In the genomic region with DNA sequence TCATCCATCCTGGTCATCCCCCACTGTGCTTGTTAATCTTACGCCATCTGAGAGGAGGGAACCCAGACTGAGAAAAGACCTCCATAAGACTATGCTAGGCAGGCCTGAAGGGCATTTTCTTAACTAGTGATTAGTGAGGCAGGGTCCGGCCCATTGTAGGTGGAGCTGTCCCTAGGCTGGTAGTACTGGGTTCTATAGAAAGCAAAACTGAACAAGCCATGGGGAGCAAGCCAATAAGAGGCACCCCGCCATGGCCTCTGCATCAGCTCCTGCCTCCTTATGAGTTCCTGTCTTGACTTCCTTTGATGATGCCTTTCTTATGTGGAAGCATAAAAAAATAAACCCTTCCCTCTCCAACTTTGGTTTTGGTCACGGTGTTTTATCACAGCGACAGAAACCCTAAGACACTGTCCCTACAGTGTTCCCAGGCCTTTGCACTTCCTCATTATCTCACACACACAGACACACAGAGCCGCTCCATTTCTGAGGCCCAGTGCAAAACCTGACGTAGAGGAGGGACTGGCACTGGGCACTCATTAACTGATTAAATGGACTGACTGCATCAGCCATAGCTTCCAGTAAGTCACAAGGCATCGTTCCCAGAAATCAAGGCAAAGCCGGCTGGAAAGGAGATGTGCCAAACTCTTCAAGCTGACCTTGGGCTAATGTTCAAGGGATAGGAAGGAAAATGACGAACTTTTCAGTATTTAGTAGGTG, we compare ENCODE assay signal across 16 mouse cellular contexts. TPM values are rescaled to one million over a fixed set of nuclear protein-coding genes. Genes with fewer than 3 reads are reported as not detected.
DNase-seq lines count a peak whose midpoint lies in the region; ATAC-seq and TF ChIP-seq lines count a peak whose summit lies in the region.
"Had no signal": no experiment of that assay in that cellular context is flagged by ENCODE, and none has a peak within 500 bp of the region (broad histone marks: within the 10 kb centered on the region; RNA-seq: fewer than 3 reads in every experiment).

No protein-coding gene starts in this region.

- TF ChIP-seq POLR2A in bone marrow macrophage, adult 2 months (IDR thresholded peaks at IDR 0.05; ENCODE audit: borderline replicate concordance, low read depth, low read length) = no peak

- H3K9ac ChIP-seq in heart, embryonic 16.5 days (ENCODE audit: low read length) = no peak overlapping the region
- H3K9ac ChIP-seq in liver, embryonic 15.5 days = no peak overlapping the region
- H3K9ac ChIP-seq: hindbrain, embryonic 13.5 days; limb, embryonic 13.5 days; neural tube, embryonic 13.5 days had no signal

- H3K4me2 ChIP-seq in heart, embryonic 16.5 days (ENCODE audit: low read depth, low read length) = no peak overlapping the region
- peak overlapping the region; percentile 49 for H3K4me2 ChIP-seq in liver, embryonic 15.5 days
- H3K4me2 ChIP-seq: hindbrain, embryonic 13.5 days; limb, embryonic 13.5 days; midbrain, embryonic 11.5 days; neural tube, embryonic 13.5 days had no signal

- H3K4me1 ChIP-seq in heart, embryonic 16.5 days (ENCODE audit: control insufficient read depth, insufficient read depth, low read length) = peaks cover 40% of the 10 kb centered on the region
- peaks cover 64% of the 10 kb centered on the region for H3K4me1 ChIP-seq in bone marrow macrophage, adult 2 months (ENCODE audit: control insufficient read depth, insufficient read depth, low read length)
- H3K4me1 ChIP-seq in liver, embryonic 15.5 days (replicated peaks) = peaks cover 63% of the 10 kb centered on the region

- no peak for ATAC-seq in heart, embryonic 16.5 days (replicated peaks; ENCODE audit: extremely low read depth, insufficient read depth, low FRiP score)
- peak; percentile 65 for ATAC-seq in granulocyte monocyte progenitor cell, adult 5-6 weeks (replicated peaks; ENCODE audit: poor library complexity, severe bottlenecking)
- peak; percentile 96 for ATAC-seq in liver, embryonic 15.5 days (ENCODE audit: insufficient read depth)
- ATAC-seq in erythroid progenitor cell, adult 5-6 weeks (replicated peaks; ENCODE audit: low FRiP score, poor library complexity, severe bottlenecking) = no peak

- no peaks in the 10 kb centered on the region for H3K9me3 ChIP-seq in heart, embryonic 16.5 days (replicated peaks; ENCODE audit: control insufficient read depth, low read length)
- no peaks in the 10 kb centered on the region for H3K9me3 ChIP-seq in liver, embryonic 15.5 days (replicated peaks)
- H3K9me3 ChIP-seq: hindbrain, embryonic 13.5 days; limb, embryonic 13.5 days; neural tube, embryonic 13.5 days had no signal

- DNase-seq in heart, adult 18-20 months = no peak
- DNase-seq in right cerebral cortex, postnatal 14 days = no peak
- no peak for DNase-seq in urinary bladder, postnatal 14 days (ENCODE audit: low spot score)
- DNase-seq: gastrocnemius, postnatal 25 days; right cerebral cortex, postnatal 4 days; thymus, adult 18-20 months had no signal

- H3K36me3 ChIP-seq in heart, embryonic 16.5 days (ENCODE audit: control insufficient read depth, insufficient read depth) = no peaks in the 10 kb centered on the region; the same call in 1 of the 2 replicates
- H3K36me3 ChIP-seq in liver, embryonic 15.5 days (replicated peaks) = no peaks in the 10 kb centered on the region
- H3K36me3 ChIP-seq: hindbrain, embryonic 13.5 days; neural tube, embryonic 13.5 days had no signal

- H3K27ac ChIP-seq in heart, embryonic 16.5 days (ENCODE audit: low read length) = peak overlapping the region; percentile 8; the same call in 1 of the 2 replicates
- H3K27ac ChIP-seq in bone marrow macrophage, adult 2 months (ENCODE audit: insufficient read depth, low read depth, low read length) = peak overlapping the region; percentile 19
- peak overlapping the region; percentile 74 for H3K27ac ChIP-seq in liver, embryonic 15.5 days (replicated peaks)
- H3K27ac ChIP-seq: hindbrain, embryonic 13.5 days; limb, embryonic 13.5 days; neural tube, embryonic 13.5 days had no signal

- no peak overlapping the region for H3K4me3 ChIP-seq in heart, embryonic 16.5 days (ENCODE audit: low read length)
- no peak overlapping the region for H3K4me3 ChIP-seq in bone marrow macrophage, adult 2 months (ENCODE audit: insufficient read depth, low read length)
- peak overlapping the region; percentile 22; the same call in 1 of the 2 replicates for H3K4me3 ChIP-seq in liver, embryonic 15.5 days (replicated peaks)
- H3K4me3 ChIP-seq: hindbrain, embryonic 13.5 days; limb, embryonic 13.5 days; neural tube, embryonic 13.5 days had no signal

- no peak for TF ChIP-seq CTCF in bone marrow macrophage, adult 2 months (IDR thresholded peaks at IDR 0.05; ENCODE audit: low read depth, low read length)

- WGBS in heart, embryonic 16.5 days = 72% methylated on average over 10 of the region's 10 CpGs
- 30% methylated on average over 10 of the region's 10 CpGs for WGBS in liver, embryonic 15.5 days (ENCODE audit: insufficient replicate concordance)

- H3K27me3 ChIP-seq in heart, embryonic 16.5 days (ENCODE audit: control insufficient read depth, insufficient read depth, low read length) = no peaks in the 10 kb centered on the region
- H3K27me3 ChIP-seq in liver, embryonic 15.5 days = no peaks in the 10 kb centered on the region
- H3K27me3 ChIP-seq: hindbrain, embryonic 13.5 days; limb, embryonic 13.5 days; neural tube, embryonic 13.5 days had no signal

RNA-seq across cellular contexts. Expression of gene Mapkapk2, which starts 29.5 kb away (rescaled TPM):
- polyA plus RNA-seq in heart, embryonic 16.5 days (2015; fragmentation: Nextera tagmentation; extraction: Ambion mirVana) = 61.4 and 66.8 TPM in 2 replicates
- 100 to 1,000 TPM; 311 to 318 TPM for total RNA-seq in heart, adult 18-20 months (2021)
- 265 and 283 TPM in 2 replicates for polyA plus RNA-seq in bone marrow macrophage, adult 2 months (2012; ENCODE audit: insufficient read depth, insufficient read length, missing spikeins)
- total RNA-seq in granulocyte monocyte progenitor cell, adult 5-6 weeks (2014; fragmentation: Nextera tagmentation) = 212 and 254 TPM in 2 replicates
- total RNA-seq in granulocyte monocyte progenitor cell, adult 5-6 weeks (2017) = 209 and 233 TPM in 2 replicates
- polyA plus RNA-seq in liver, embryonic 15.5 days (2015; fragmentation: Nextera tagmentation; extraction: Ambion mirVana) = 13.0 and 15.7 TPM in 2 replicates
- 30.3 and 36.9 TPM in 2 replicates for total RNA-seq in erythroid progenitor cell, adult 5-6 weeks (2015; ENCODE audit: low replicate concordance)
- total RNA-seq in erythroid progenitor cell, adult 5-6 weeks (2017; ENCODE audit: low replicate concordance) = 16.0 and 23.2 TPM in 2 replicates

RNA-seq across cellular contexts. Expression of gene Il10, which starts 48.5 kb away (rescaled TPM):
- 0.11 and 0.14 TPM in 2 replicates for polyA plus RNA-seq in heart, embryonic 16.5 days (2015; fragmentation: Nextera tagmentation; extraction: Ambion mirVana)
- not detected for total RNA-seq in heart, adult 18-20 months (2021)
- 25.6 and 30.6 TPM in 2 replicates for polyA plus RNA-seq in bone marrow macrophage, adult 2 months (2012; ENCODE audit: insufficient read depth, insufficient read length, missing spikeins)
- not detected in 2 replicates for total RNA-seq in granulocyte monocyte progenitor cell, adult 5-6 weeks (2014; fragmentation: Nextera tagmentation)
- total RNA-seq in granulocyte monocyte progenitor cell, adult 5-6 weeks (2017) = not detected in 2 replicates
- not detected in 2 replicates for polyA plus RNA-seq in liver, embryonic 15.5 days (2015; fragmentation: Nextera tagmentation; extraction: Ambion mirVana)
- not detected in 2 replicates for total RNA-seq in erythroid progenitor cell, adult 5-6 weeks (2015; ENCODE audit: low replicate concordance)
- total RNA-seq in erythroid progenitor cell, adult 5-6 weeks (2017; ENCODE audit: low replicate concordance) = not detected in 2 replicates
- total RNA-seq: gastrocnemius, postnatal 25 days; layer of hippocampus, postnatal 14 days had no signal
- polyA plus RNA-seq: hindbrain, embryonic 13.5 days; midbrain, embryonic 11.5 days; neural tube, embryonic 13.5 days had no signal

Comparison
In these comparisons a context has a peak if more than half of its experiments do, and no peak if none do; other contexts are left out.
1. ATAC-seq: peak in granulocyte monocyte progenitor cell, adult 5-6 weeks (single experiment) and liver, embryonic 15.5 days (single experiment); none in heart, embryonic 16.5 days (single experiment) and erythroid progenitor cell, adult 5-6 weeks (single experiment).
2. H3K27ac ChIP-seq: peak in every context shown above with its lines; median percentile 74 in liver, embryonic 15.5 days; 19 in bone marrow macrophage, adult 2 months; 8 in heart, embryonic 16.5 days.
3. RNA of gene Mapkapk2, which starts 29.5 kb away (total RNA-seq): 311 to 318 TPM in heart, adult 18-20 months and 209 to 254 TPM in granulocyte monocyte progenitor cell, adult 5-6 weeks; 16.0 to 36.9 TPM in erythroid progenitor cell, adult 5-6 weeks; every median in the first group is over 4 times any median in the second.